Mouse (Mus musculus): ENCODE measurements at regions not wholly inside any gene's neighbourhood (a gene's known extent, or its start where the extent isn't known, plus 50 kb on each side); places are given as distances from the start of the nearest gene placed in this dataset.
A peak's percentile ranks its signal among the peaks of the same experiment; 100 is the strongest.

- no peak for DNase-seq (ENCODE audit: low spot score in 2 of 2)
Measured at GRCm38 (mm10) chr11:27833736-27834135, 505.9 kb downstream of the Gm6685 start.

- DNase-seq (ENCODE audit: low spot score in 2 of 2), result no peak
Measured at GRCm38 (mm10) chr11:27799826-27800620, 539.6 kb downstream of the Gm6685 start.

GRCm38 (mm10) chr11:27753913-27754218 is 585.8 kb downstream of the Gm6685 start:
- no peak for DNase-seq (ENCODE audit: low spot score in 2 of 2)

GRCm38 (mm10) chr11:27753212-27753912 is 586.3 kb downstream of the Gm6685 start:
- peak in 1 of 2 experiments; percentile 11 for DNase-seq (ENCODE audit: low spot score in 2 of 2)

- DNase-seq (ENCODE audit: low spot score in 2 of 2), result no peak
Measured at GRCm38 (mm10) chr11:27726109-27726508, 613.6 kb downstream of the Gm6685 start.

GRCm38 (mm10) chr11:27721346-27721745 is 618.3 kb downstream of the Gm6685 start:
- no peak for DNase-seq (ENCODE audit: low spot score in 2 of 2)

- no peak for DNase-seq (ENCODE audit: low spot score in 2 of 2)
Measured at GRCm38 (mm10) chr11:27672436-27672835, 667.2 kb downstream of the Gm6685 start.

Measured in urinary bladder, postnatal 36 days (tissue).